Mouse (Mus musculus) heart, postnatal 0 days (tissue): ENCODE measurements around the gene Sepsecs. TPM values are rescaled to one million over a fixed set of nuclear protein-coding genes. Genes with fewer than 3 reads are reported as not detected.

Experiments used
- ATAC-seq: fragments of 200-750 bp; cut with Nextera tagmentation; 2 replicates; pipeline ENCODE4 v1.8.0; 2017; ENCODE audit warnings: low read depth, moderate number of reproducible peaks, moderate library complexity; ENCODE audit not compliant: insufficient read depth
- DNase-seq: peaks from one replicate; pipeline ENCODE4 v3.0.0-alpha.2; 2016; ENCODE audit warnings: low spot score
- H3K27ac ChIP-seq: fragments of 300-500 bp; sonication (generic); 2 replicates; pipeline ENCODE4 v1.5.1; 2014; ENCODE audit warnings: low read depth, mild to moderate bottlenecking
- H3K27me3 ChIP-seq: fragments of 300-500 bp; sonication (generic); 2 replicates; pipeline ENCODE4 v1.6.1; 2014; ENCODE audit warnings: low read length, mixed read lengths; ENCODE audit not compliant: control insufficient read depth, insufficient read depth
- H3K36me3 ChIP-seq: fragments of 300-500 bp; sonication (generic); replicated peaks from 2 replicates; pipeline ENCODE4 v1.6.1; 2014; ENCODE audit warnings: low read length, mixed read lengths; ENCODE audit not compliant: control insufficient read depth, insufficient read depth
- H3K4me1 ChIP-seq: fragments of 300-500 bp; sonication (generic); 2 replicates; pipeline ENCODE4 v1.6.1; 2014; ENCODE audit warnings: antibody characterized with exemption; ENCODE audit not compliant: control insufficient read depth, insufficient read depth
- H3K4me2 ChIP-seq: fragments of 300-500 bp; sonication (generic); 2 replicates; pipeline ENCODE4 v1.6.1; 2014; ENCODE audit warnings: low read depth, mild to moderate bottlenecking, low read length, moderate library complexity
- H3K4me3 ChIP-seq: fragments of 300-500 bp; sonication (generic); 2 replicates; pipeline ENCODE4 v1.5.1; 2014; ENCODE audit warnings: low read depth, low read length
- H3K9ac ChIP-seq: fragments of 300-500 bp; sonication (generic); replicated peaks from 2 replicates; pipeline ENCODE4 v1.6.1; 2014; ENCODE audit warnings: low read depth, low read length, mixed read lengths
- H3K9me3 ChIP-seq: fragments of 300-500 bp; sonication (generic); replicated peaks from 2 replicates; pipeline ENCODE4 v1.6.1; 2016; ENCODE audit warnings: low read length; ENCODE audit not compliant: control insufficient read depth
- CTCF ChIP-seq: IDR thresholded peaks from 2 replicates; pipeline ENCODE4 v1.5.1; 2016; ENCODE audit warnings: antibody characterized with exemption, control low read depth, low read depth
- EP300 ChIP-seq: IDR thresholded peaks from 2 replicates; pipeline ENCODE4 v1.6.1; 2016; ENCODE audit warnings: antibody characterized with exemption, low read depth
- WGBS: fragments of 180-500 bp; shearing (Covaris S2); extraction: QIAGEN DNeasy Blood & Tissue Kit; methylation state at CpG from one replicate; pipeline ENCODE4 v1.1.7; 2014; 5-methylcytosine and 5-hydroxymethylcytosine counted together
- polyA plus RNA-seq: library from polyadenylated mRNA; unstranded; fragments of >200 nt; fragmentation: Nextera tagmentation; extraction: Ambion mirVana; gene quantifications from 2 replicates; pipeline ENCODE4 v1.2.1, GENCODE M21; 2015
- total RNA-seq: library from RNA; depleted of rRNA; stranded (reverse); fragments of >200 nt; gene quantifications from 2 replicates; pipeline ENCODE4 v1.2.3, GENCODE M21; 2014; ENCODE audit warnings: low replicate concordance; rRNA removed

The Sepsecs gene
- total and polyA plus RNA-seq, 2 experiments from 2014 or later, result 5.7 to 6.9 TPM

DNA sequence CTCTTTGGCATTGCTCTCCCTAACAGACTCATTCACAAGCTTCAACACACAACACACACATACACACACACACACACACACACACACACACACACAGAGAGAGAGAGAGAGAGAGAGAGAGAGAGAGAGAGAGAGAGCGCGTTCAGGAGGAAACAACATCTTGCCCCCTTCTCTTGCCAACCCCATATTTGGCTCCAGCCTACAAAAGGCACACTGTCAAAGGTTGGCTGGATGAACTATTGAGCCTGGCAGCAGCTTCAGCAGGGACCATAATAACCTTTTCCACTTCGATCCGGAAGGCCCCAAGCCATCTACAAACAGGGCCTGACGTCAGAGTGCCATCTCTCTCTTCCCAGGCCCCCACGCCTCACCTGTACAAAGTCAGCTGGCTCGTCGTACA, 56.7 kb downstream of the Sepsecs start:
- TF ChIP-seq CTCF, result no peak
- no peak for TF ChIP-seq EP300
- no peak overlapping the region for H3K4me2 ChIP-seq
- no peak overlapping the region for H3K4me3 ChIP-seq
- H3K4me1 ChIP-seq, result peaks cover 2% of the 10 kb centered on the region
- 85% methylated on average over 7 of the region's 8 CpGs for WGBS
- DNase-seq, result no peak
- H3K9me3 ChIP-seq, result no peaks in the 10 kb centered on the region
- H3K36me3 ChIP-seq, result no peaks in the 10 kb centered on the region
- no peak overlapping the region for H3K27ac ChIP-seq
- no peaks in the 10 kb centered on the region for H3K27me3 ChIP-seq
- ATAC-seq, result no peak
- H3K9ac ChIP-seq, result no peak overlapping the region

DNA sequence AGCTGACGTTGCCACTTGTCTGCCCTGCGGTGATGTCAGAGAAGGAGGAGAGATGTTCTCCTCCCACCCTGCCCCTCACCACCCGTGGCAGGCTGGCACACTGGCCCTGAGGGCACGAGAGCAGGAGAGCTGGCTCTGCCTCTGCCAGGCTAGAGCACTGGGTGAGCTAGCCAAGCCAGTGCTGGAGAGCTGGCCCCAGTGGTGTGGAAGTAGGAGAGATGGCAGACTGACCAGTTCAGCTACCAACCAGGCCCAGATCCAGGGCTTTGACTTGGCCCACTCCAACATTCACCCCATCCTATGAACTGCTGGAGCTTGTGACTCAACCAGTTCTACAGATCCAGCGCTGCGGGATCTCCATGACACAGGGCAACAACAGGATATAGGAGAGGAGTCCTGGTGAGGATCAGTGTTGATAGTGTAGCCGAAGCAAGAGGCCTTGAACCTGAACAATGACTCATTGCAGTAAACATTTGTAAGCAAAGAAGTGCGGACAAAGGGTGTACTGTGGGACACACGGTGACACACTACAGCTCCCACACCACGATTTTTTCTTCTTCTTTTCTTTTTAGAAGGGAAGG, 58.1 kb downstream of the Sepsecs start:
- Histone ChIP-seq H3K9ac (no peak overlapping the region), H3K4me3 (no peak overlapping the region), H3K9me3 (no peaks in the 10 kb centered on the region), H3K4me2 (no peak overlapping the region), H3K27me3 (no peaks in the 10 kb centered on the region), H3K4me1 (no peaks in the 10 kb centered on the region), H3K27ac (no peak overlapping the region), H3K36me3 (no peaks in the 10 kb centered on the region)
- no peak for TF ChIP-seq EP300
- TF ChIP-seq CTCF, result no peak
- ATAC-seq, result no peak
- WGBS, result 74% methylated on average over 10 of the region's 10 CpGs
- DNase-seq, result no peak

DNA sequence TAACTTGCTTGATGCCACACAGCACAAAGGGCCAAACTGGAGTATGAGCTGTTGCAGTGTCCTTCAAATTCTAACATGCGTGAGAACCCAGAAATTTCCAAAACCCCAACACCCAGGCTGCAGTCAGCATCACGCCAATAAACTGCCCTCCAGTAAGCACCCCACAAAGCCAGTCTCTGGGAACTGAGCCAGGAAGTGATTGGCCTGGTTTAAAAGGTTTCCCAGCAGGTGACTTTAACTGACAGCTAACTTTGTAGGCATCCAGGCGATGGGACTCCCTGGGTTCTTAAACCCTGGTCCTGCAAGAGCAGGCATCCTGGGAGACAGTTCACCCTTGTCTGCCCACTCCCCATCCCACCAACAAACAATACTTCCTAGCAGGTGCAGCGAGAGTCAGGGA, 59.2 kb downstream of the Sepsecs start:
- no peak overlapping the region for H3K4me2 ChIP-seq
- TF ChIP-seq EP300, result no peak
- no peak for TF ChIP-seq CTCF
- ATAC-seq (no peak), DNase-seq (no peak)
- no peaks in the 10 kb centered on the region for H3K27me3 ChIP-seq
- H3K9ac ChIP-seq, result no peak overlapping the region
- WGBS, result 63% methylated on average over 4 of the region's 4 CpGs
- no peak overlapping the region for H3K4me3 ChIP-seq
- no peaks in the 10 kb centered on the region for H3K36me3 ChIP-seq
- no peaks in the 10 kb centered on the region for H3K9me3 ChIP-seq
- H3K27ac ChIP-seq, result no peak overlapping the region
- no peaks in the 10 kb centered on the region for H3K4me1 ChIP-seq

DNA sequence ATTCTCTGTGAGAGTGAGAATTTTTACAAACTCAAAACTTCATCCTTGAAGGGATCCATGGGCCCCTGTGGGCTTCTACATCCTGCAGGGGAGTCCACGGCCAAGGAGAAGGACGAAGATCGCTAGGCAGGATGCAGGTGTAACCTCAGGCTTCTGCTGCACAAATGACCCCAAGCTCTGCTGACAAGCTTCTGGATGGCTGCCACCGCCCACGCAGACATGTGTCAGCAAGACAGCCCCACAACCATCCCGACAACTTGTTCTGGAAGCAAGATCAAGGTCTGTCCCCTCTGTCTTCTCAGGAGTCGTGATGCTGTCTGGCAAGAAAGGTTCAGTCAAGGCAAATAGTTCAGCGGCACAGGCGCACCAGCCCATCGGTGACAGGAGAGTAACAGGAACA, 59.8 kb downstream of the Sepsecs start:
- no peaks in the 10 kb centered on the region for H3K4me1 ChIP-seq
- H3K36me3 ChIP-seq, result no peaks in the 10 kb centered on the region
- H3K9me3 ChIP-seq, result no peaks in the 10 kb centered on the region
- no peak overlapping the region for H3K4me3 ChIP-seq
- ATAC-seq, result no peak
- no peak for DNase-seq
- H3K4me2 ChIP-seq, result no peak overlapping the region
- no peak overlapping the region for H3K9ac ChIP-seq
- 35% methylated on average over 10 of the region's 10 CpGs for WGBS
- TF ChIP-seq EP300, result no peak
- no peak for TF ChIP-seq CTCF
- no peaks in the 10 kb centered on the region for H3K27me3 ChIP-seq
- no peak overlapping the region for H3K27ac ChIP-seq

DNA sequence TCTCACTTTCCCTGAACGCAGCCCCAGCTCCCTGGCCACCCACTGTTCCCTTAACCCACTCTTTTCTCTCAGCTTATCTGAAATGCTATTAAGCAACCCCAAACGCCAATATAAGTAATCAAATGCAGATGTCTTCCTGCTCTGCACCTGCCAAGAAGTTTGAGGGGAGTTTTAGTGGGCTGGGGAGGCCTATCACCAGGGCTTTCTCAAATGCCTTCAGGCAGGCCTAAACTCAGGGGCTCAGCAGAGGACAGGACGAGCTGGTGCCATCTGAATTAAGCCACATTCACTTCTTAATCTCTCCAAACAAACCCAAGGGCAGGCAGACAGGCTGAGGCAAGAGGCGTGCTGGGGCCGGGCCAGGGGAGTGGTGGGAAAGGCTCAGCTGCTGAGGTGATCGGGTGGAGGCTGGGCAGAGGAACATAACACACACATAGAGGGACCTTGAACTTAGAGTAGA, 64.9 kb downstream of the Sepsecs start:
- WGBS, result 55% methylated on average over 6 of the region's 6 CpGs
- Histone ChIP-seq H3K4me1 (no peaks in the 10 kb centered on the region), H3K9ac (no peak overlapping the region), H3K9me3 (no peaks in the 10 kb centered on the region), H3K4me2 (no peak overlapping the region), H3K27me3 (0 out of 2 replicates have a peak, but pooled peaks cover 3% of the 10 kb centered on the region), H3K36me3 (no peaks in the 10 kb centered on the region), H3K27ac (no peak overlapping the region), H3K4me3 (no peak overlapping the region)
- no peak for TF ChIP-seq EP300
- no peak for TF ChIP-seq CTCF
- ATAC-seq, result no peak
- no peak for DNase-seq

DNA sequence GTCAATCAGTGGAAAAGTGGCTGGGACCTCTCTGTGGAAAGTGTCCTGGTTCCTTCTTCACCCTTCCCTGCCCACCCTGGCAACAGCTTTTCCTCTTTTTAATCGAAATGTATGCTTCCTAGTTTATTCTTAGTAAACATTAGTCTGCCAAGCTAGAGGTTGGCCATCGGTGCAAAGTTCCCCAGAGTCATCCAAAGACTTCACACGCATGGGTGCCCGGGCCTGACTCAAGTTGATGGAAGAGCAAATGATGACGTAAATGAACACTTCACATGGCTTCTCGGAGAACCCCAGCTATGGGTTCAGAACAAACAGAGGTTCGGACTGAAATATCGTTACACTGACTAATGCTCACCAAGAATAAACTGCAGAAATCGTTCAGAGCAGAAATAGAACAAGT, 78.9 kb downstream of the Sepsecs start:
- Histone ChIP-seq H3K9me3 (no peaks in the 10 kb centered on the region), H3K4me3 (no peak overlapping the region), H3K4me1 (peaks cover 13% of the 10 kb centered on the region), H3K27ac (no peak overlapping the region), H3K36me3 (no peaks in the 10 kb centered on the region), H3K4me2 (no peak overlapping the region), H3K27me3 (no peaks in the 10 kb centered on the region), H3K9ac (no peak overlapping the region)
- DNase-seq (no peak), ATAC-seq (no peak)
- WGBS, result 82% methylated on average over 9 of the region's 9 CpGs
- TF ChIP-seq EP300 (no peak), CTCF (no peak)

Other genes with a start within 250 kb of the Sepsecs start
- 2.2 and 3.1 TPM in 2 replicates for gene Ccdc149, start 198.2 kb downstream of the Sepsecs start, total RNA-seq
- gene Ccdc149, start 198.2 kb downstream of the Sepsecs start, polyA plus RNA-seq, result 2.6 and 3.1 TPM in 2 replicates
- 0.88 and 2.8 TPM in 2 replicates for gene Lgi2, start 103.2 kb downstream of the Sepsecs start, total RNA-seq
- gene Lgi2, start 103.2 kb downstream of the Sepsecs start, polyA plus RNA-seq, result 0.63 and 0.69 TPM in 2 replicates
- 1.7 and 16.3 TPM in 2 replicates for gene Pi4k2b, start 71.9 kb upstream of the Sepsecs start, total RNA-seq
- gene Pi4k2b, start 71.9 kb upstream of the Sepsecs start, polyA plus RNA-seq, result 3.0 and 3.6 TPM in 2 replicates
- 7.4 and 8.9 TPM in 2 replicates for gene Zcchc4, start 105.7 kb upstream of the Sepsecs start, total RNA-seq
- gene Zcchc4, start 105.7 kb upstream of the Sepsecs start, polyA plus RNA-seq, result 7.0 and 7.8 TPM in 2 replicates
- 26.9 and 33.7 TPM in 2 replicates for gene Anapc4, start 164.3 kb upstream of the Sepsecs start, total RNA-seq
- gene Anapc4, start 164.3 kb upstream of the Sepsecs start, polyA plus RNA-seq, result 48.7 and 52.5 TPM in 2 replicates